Mouse (Mus musculus) cerebellum, adult 9-10 months (tissue): Measurements from ENCODE around the gene Golim4.
"Not testable (repeated sequence)": the region's sequence is repeated elsewhere in the genome, so short reads cannot be mapped to it uniquely, and the experiment has no call there.

Experiments
- DNase-seq: peaks from one replicate; pipeline ENCODE4 v3.0.0; 2022

Gene Golim4

GRCm38 (mm10) chr3:75956551-75957302 lies at the start of gene Golim4:
Golim4 (minus strand) TSS chr3:75956949.
- peak; percentile 82 for DNase-seq

GRCm38 (mm10) chr3:76005621-76006020 lies 48.9 kb upstream of the Golim4 start:
- DNase-seq = no peak

DNA sequence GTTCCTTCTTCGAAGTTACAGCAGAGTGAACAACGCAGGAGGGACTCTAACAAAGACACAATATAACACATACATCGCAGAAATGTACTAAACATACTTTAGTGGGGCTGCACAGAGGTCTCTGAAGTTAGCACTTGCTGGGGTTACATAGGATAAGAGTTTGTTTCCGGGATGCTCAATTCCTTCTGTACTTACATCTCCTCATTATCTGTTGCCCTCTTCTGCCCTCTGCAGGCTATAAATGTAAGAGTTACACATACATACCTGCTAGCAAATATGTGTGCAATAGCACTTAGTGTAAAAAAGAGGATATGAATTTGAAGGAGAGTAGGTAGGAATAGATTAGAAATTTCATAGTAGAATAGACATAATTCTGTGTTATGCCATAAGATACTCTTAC lies 44.4 kb upstream of the Golim4 start:
- DNase-seq = peak; percentile 61

DNA sequence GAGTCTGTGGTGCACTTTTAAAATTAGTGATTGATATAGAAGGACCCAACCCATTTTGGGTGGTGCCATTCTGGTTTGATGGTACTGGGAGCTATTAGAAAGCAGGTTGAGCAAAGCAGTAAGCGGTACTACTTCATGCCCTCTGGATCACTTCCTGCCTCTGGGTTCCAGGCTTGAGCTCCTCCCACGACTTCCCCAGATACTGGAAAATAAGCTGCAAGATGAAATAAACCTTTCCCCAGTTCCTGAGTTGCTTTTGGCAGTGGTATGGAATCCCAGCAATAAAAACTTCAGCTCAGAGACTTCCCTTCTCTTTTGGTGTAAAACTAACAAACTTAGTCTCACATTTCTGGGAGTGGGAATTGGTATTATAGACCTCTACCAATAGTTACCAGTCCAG lies 43.7 kb upstream of the Golim4 start:
- no peak for DNase-seq

GRCm38 (mm10) chr3:75981031-75981750 lies 24.4 kb upstream of the Golim4 start:
- DNase-seq = not testable (repeated sequence)

- DNase-seq = not testable (repeated sequence)
These were observed 6.3 kb upstream of the Golim4 start for GRCm38 (mm10) chr3:75962784-75963772.

DNA sequence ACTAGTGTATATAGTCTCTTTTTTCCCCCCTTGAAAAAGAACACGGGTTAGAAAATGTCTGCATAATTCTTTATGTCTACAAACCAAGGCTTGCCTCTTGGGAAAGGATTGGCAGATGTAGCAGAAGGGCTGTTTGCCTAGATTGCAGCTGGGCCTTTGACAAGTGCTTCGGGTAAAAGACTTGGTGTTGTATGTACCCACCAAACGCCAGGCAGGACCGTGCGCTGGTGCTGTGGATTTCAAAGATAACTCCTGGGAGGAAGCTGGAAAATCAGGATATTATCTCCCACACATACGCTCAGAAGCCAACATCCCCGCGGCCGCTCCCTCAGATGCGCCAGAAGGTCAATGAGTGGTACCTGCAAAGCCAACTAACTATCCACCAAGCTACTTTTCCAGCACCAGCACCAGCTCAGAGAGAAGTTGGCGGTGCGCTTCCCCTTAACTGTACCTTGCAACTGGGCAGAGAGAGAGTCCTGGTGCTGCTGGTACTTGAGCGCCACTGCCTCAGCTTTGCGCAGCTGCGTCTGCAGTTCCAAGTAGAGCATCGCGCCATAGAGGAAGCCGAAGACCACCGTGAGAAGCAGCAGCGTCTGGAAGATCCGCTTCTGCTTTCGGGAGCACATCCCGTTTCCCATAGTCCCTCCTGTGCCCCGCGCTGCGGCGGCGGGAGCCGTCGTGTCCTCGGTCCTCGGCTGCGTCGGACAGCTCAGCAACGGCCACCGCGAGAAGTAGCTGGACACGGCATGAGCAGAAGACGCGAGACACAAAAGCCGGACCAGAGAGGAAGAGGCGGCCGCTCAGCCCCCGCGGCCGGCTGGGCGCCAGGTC lies 873 bp downstream of the Golim4 start:
- DNase-seq = no peak

DNA sequence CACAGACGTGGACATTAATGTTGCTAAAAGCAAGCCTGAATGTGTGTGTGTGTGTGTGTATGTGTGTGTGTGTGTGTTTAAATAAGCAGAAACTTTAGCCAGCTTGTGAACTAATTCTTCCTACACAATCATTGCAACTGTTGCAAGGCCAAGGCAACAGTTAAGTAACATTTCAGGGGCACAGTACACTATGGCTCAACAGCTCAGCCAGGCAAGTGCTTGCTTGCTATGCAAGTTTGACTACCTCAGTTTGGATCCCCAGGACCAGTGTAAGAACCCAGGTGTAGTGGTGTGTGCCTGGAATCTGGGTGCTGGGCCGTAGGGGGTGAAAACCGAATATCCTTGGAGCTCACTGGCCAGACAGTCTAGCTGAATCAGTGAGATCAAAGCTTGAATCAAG lies 2.6 kb downstream of the Golim4 start:
- DNase-seq = no peak

DNA sequence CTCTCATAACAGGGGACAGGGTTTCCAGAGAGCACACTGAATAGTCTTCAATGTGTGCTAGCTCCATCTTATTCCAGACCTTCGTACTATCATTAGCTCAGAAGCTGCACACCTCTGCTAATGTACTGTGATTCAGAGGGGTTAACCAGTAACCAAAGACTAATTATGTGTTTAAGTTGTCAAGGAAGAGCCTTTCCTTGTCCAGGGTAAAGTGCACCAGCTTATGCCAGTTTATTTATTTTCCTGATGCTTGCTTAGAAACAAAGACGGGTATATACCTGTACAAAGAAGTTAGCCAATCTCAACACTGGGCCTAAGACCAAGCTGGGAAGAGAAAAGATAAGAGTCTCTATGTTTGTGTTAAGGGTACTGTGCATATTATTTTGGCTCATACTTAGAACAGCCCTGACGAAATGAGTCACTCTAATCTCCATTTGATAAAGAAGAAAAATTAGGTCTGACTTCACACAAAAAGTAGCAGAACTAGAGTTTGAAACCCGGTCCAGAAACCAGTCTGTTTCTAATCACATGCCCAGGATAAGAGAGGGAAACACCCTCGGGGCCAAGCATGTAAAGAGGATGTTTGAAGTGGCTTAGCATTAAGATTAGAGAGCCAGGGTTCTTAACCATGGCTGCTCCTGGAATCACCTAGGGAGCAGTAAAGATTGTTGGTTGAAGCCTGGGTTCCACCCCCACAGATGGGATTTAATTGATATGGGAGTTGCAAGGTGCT lies 4.3 kb downstream of the Golim4 start:
- DNase-seq = no peak

GRCm38 (mm10) chr3:75950897-75951296 lies 5.9 kb downstream of the Golim4 start:
- no peak for DNase-seq

GRCm38 (mm10) chr3:75949358-75949757 lies 7.4 kb downstream of the Golim4 start:
- no peak for DNase-seq

DNA sequence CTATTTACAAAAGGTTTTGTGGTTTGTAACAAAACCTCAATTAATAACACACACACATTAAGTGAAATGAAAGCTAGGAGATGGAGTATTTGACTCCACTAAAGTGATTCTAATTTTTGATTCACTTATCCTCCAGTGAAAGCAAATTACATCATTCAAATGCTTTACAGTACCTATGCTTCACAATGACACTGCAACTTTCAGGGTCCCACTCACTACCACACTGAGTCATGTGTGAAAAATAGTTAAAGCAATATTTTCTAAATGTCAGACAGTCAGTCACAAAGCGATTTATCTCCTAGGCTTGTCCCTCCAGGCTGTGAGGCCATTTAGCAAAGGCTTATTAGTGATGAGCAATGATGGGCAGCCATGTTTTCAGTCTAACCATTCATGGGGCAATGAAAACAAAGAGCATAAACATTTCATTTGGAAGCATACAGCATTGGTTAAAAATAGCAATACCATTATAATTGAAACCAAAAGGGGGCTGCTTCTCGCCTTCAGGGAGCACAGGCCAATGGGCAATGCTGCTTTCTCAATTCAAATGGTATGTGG lies 8.1 kb downstream of the Golim4 start:
- DNase-seq = no peak

DNA sequence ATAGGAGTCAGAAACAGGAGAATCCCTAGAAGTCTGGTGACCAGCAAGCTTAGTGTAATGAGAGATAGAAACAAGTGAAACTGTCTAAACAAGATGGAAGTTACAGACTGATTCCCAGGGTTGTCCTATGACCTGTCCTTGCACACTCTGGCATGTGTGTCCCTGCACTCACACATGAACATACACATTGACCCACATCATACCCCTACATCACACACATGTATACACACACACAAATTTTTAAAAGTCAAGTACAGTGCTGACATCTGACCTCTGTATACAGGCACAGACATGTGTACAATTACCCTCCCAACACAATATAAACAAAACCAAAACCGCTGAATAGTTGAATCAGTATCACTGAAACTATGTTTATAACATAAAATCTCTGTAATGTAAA lies 8.7 kb downstream of the Golim4 start:
- DNase-seq = no peak

GRCm38 (mm10) chr3:75942303-75943060 lies 14.3 kb downstream of the Golim4 start:
- peak; percentile 71 for DNase-seq

DNA sequence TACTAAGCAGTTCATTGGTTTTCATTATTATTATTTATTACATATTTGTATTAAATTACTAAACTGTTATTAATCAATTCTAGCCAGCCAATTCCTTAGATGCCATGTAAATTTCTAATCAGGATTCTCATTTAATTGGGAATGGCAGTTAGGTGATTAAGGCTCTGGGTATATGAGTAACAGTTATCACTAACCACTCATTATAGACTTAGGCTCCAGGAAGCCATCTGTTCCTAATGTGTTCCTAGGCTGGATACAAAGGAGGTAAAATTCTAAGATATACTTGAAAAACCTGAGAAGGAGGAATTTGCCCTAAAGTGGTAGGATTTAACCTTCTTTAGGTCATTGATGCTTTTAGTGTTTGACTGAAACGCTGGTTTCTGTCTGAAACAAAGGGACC lies 14.9 kb downstream of the Golim4 start:
- no peak for DNase-seq

GRCm38 (mm10) chr3:75936152-75936551 lies 20.6 kb downstream of the Golim4 start:
- no peak for DNase-seq

GRCm38 (mm10) chr3:75930659-75931225 lies 26.0 kb downstream of the Golim4 start:
- DNase-seq = no peak

DNA sequence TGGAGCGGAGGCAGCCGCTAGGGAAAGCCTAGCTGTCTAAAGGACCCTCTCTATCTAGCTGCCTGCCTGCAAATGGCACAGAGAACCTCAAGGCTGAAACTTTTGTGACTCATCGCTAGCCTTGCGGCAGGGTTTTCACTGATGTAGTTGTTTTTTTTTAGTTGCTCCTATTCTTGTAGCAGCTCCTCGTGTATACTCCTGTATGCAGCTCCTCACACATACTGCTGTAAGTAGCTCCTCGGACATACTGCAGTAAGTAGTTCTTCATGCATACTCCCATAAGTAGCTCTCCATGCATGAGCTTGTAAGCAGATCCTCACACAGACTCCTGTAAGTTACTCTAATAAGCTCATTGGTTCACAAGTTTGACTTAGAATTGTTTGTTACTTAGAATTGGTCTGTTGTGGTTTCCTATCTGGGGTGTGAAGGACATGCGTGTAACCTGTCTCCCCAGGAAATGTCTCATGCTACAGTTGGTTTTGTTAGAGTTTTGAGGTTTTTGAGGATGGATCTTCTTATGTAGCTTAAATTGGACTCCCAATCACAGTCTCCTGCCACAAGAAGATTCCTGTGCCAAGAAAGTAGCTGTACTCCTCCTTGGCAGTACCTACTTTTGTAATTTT lies 26.7 kb downstream of the Golim4 start:
- no peak for DNase-seq

DNA sequence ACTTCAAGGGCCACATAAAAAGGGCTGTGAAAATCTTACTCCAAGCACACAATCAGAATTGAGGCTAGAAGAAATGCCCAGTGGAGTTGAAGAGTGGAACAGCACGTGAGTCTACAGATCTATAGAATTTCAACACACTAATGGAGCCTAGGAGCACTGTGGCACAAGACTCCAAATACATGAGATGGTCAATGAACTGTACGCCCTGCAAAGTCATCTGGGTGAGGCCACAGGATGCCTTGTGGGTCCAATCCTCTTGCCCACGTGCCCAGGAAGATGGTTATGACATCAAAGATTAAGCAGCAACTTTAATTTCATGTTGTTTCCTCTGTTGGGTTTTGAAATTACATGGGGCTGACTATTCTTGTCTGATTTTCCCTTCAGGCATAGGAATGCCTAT lies 30.4 kb downstream of the Golim4 start:
- no peak for DNase-seq

GRCm38 (mm10) chr3:75925123-75925522 lies 31.6 kb downstream of the Golim4 start:
- DNase-seq = no peak
